Mouse (Mus musculus) lung, postnatal 14 days (tissue): ENCODE data around the gene Igbp1.

ENCODE experiments used
- DNase-seq: peaks from one replicate; pipeline ENCODE4 v3.0.0; 2021

Gene Igbp1

GRCm38 (mm10) chrX:100494068-100494978 lies at the start of gene Igbp1:
TSS of gene Igbp1 (plus strand) at chrX:100494291.
- DNase-seq = peak; percentile 77

GRCm38 (mm10) chrX:100468047-100468446 lies 26.0 kb upstream of the Igbp1 start:
- no peak for DNase-seq

- peak; percentile 6 for DNase-seq
These were observed 24.0 kb upstream of the Igbp1 start for GRCm38 (mm10) chrX:100470126-100470525.

GRCm38 (mm10) chrX:100471491-100471890 lies 22.6 kb upstream of the Igbp1 start:
- DNase-seq = no peak

GRCm38 (mm10) chrX:100475569-100476223 lies 18.4 kb upstream of the Igbp1 start:
- no peak for DNase-seq

- DNase-seq = peak; percentile 68
These were observed 13.8 kb upstream of the Igbp1 start for GRCm38 (mm10) chrX:100480317-100480716.

- no peak for DNase-seq
These were observed 507 bp upstream of the Igbp1 start for GRCm38 (mm10) chrX:100493500-100494067.

GRCm38 (mm10) chrX:100504175-100504851 lies 10.2 kb downstream of the Igbp1 start:
- no peak for DNase-seq

- DNase-seq = no peak
These were observed 14.1 kb downstream of the Igbp1 start for GRCm38 (mm10) chrX:100508164-100508563.

GRCm38 (mm10) chrX:100509921-100510320 lies 15.8 kb downstream of the Igbp1 start:
- no peak for DNase-seq

GRCm38 (mm10) chrX:100516683-100517082 lies 22.6 kb downstream of the Igbp1 start:
- no peak for DNase-seq

- DNase-seq = no peak
These were observed 23.5 kb downstream of the Igbp1 start for GRCm38 (mm10) chrX:100517626-100518025.

- DNase-seq = no peak
These were observed 24.4 kb downstream of the Igbp1 start for GRCm38 (mm10) chrX:100518532-100518931.

GRCm38 (mm10) chrX:100524471-100524870 lies 30.4 kb downstream of the Igbp1 start, which contains the start of gene Dgat2l6:
TSS of gene Dgat2l6 (plus strand) at chrX:100524838.
- DNase-seq = no peak

- no peak for DNase-seq
These were observed 61.9 kb downstream of the Igbp1 start for GRCm38 (mm10) chrX:100556026-100556425.

- no peak for DNase-seq
These were observed 71.6 kb downstream of the Igbp1 start for GRCm38 (mm10) chrX:100565696-100566095.
